Mouse (Mus musculus) MEL (cell line): ENCODE measurements around the gene Fam114a2.

Experiments
- CTCF ChIP-seq, 3 experiments: IDR thresholded peaks in 2 of 3; conservative IDR thresholded peaks in 1 of 3; 2 replicates each; pipeline ENCODE4 v1.5.1; 2011 to 2012; ENCODE audit warnings: low read length in 3 of 3, low read depth in 2 of 3, mild to moderate bottlenecking in 2 of 3, improper control_type of control experiment in 1 of 3, inconsistent platforms in 1 of 3, mixed read lengths in 1 of 3, moderate library complexity in 1 of 3; ENCODE audit not compliant: control insufficient read depth in 1 of 3, insufficient read depth in 1 of 3, poor library complexity in 1 of 3, severe bottlenecking in 1 of 3
- ETS1 ChIP-seq: IDR thresholded peaks from 2 replicates; pipeline ENCODE4 v1.6.1; 2012; ENCODE audit warnings: low read depth, mild to moderate bottlenecking, inconsistent platforms, low read length, improper control_type of control experiment, moderate library complexity
- MAX ChIP-seq: IDR thresholded peaks from 2 replicates; pipeline ENCODE4 v1.6.1; 2011; ENCODE audit warnings: low read length, improper control_type of control experiment
- MEF2A ChIP-seq: IDR thresholded peaks from 2 replicates; pipeline ENCODE4 v1.6.1; 2014; ENCODE audit warnings: low read depth, mild to moderate bottlenecking, inconsistent platforms, low read length, improper control_type of control experiment; ENCODE audit not compliant: poor library complexity, insufficient replicate concordance, severe bottlenecking; ENCODE audit errors: extremely low read depth
- POLR2A ChIP-seq, 2 experiments: IDR thresholded peaks; 2 replicates each; pipeline ENCODE4 v1.6.1; 2011 to 2012; ENCODE audit warnings: low read length in 2 of 2, mild to moderate bottlenecking in 2 of 2, control low read depth in 1 of 2, improper control_type of control experiment in 1 of 2, low read depth in 1 of 2, moderate library complexity in 1 of 2; ENCODE audit not compliant: control insufficient read depth in 1 of 2, insufficient read depth in 1 of 2, poor library complexity in 1 of 2
- POLR2AphosphoS5 ChIP-seq: IDR thresholded peaks from 2 replicates; pipeline ENCODE4 v1.6.1; 2012; ENCODE audit warnings: low read depth, borderline replicate concordance, mild to moderate bottlenecking, inconsistent platforms, low read length, moderate library complexity, mixed read lengths
- SMC3 ChIP-seq: IDR thresholded peaks from 2 replicates; pipeline ENCODE4 v1.6.1; 2011; ENCODE audit warnings: low read depth, low read length, improper control_type of control experiment
- USF2 ChIP-seq, 2 experiments: IDR thresholded peaks; 2 replicates each; pipeline ENCODE4 v1.6.1; 2011 to 2012; ENCODE audit warnings: improper control_type of control experiment in 2 of 2, low read length in 2 of 2, borderline replicate concordance in 1 of 2, inconsistent platforms in 1 of 2, low read depth in 1 of 2, mild to moderate bottlenecking in 1 of 2; ENCODE audit not compliant: insufficient read depth in 1 of 2

GRCm38 (mm10) chr11:57454421-57454820 is 64.0 kb downstream of the Fam114a2 start:
- TF ChIP-seq CTCF (IDR thresholded peaks at IDR 0.05 in 2 of 3, conservative IDR thresholded peaks at IDR 0.05 in 1 of 3; ENCODE audit: control insufficient read depth in 1 of 3, insufficient read depth in 1 of 3, low read depth in 2 of 3, low read length in 3 of 3, poor library complexity in 1 of 3, severe bottlenecking in 1 of 3) (no peak), MEF2A (no peak), MAX (no peak), SMC3 (no peak), POLR2A (IDR thresholded peaks at IDR 0.05; ENCODE audit: control insufficient read depth in 1 of 2, insufficient read depth in 1 of 2, low read depth in 1 of 2, low read length in 2 of 2, poor library complexity in 1 of 2) (no peak), POLR2AphosphoS5 (no peak), ETS1 (no peak), USF2 (IDR thresholded peaks at IDR 0.05; ENCODE audit: borderline replicate concordance in 1 of 2, insufficient read depth in 1 of 2, low read depth in 1 of 2, low read length in 2 of 2) (no peak)
